Mouse (Mus musculus): ENCODE measurements around the gene F5. TPM values are rescaled to one million over a fixed set of nuclear protein-coding genes. Genes with fewer than 3 reads are reported as not detected.
"Not testable (repeated sequence)": the region's sequence is repeated elsewhere in the genome, so short reads cannot be mapped to it uniquely, and the experiment has no call there.

Gene F5
- total RNA-seq, 4 experiments from 2014 or later: 1.5 to 4.3 (median 3.3) TPM

DNA sequence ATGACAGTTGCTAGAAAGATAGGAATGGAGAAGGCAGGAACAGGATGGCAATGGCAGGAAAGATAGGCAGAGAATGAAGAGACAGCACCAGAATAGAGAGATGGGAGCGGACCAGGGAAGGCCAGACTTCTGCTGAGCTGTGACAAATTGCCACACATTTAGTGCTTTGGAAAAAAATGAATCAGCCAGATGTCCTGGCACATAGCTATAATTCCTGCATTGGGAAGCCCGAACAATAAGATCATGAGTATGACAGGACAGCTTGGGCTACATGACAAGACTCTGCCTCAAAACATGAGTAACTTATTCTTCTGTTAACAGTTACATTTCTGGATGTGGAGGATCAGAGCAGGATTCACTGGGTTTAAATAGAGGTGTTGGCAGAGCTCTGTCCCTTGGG lies 8.1 kb downstream of the F5 start:
- DNase-seq: no peak

DNA sequence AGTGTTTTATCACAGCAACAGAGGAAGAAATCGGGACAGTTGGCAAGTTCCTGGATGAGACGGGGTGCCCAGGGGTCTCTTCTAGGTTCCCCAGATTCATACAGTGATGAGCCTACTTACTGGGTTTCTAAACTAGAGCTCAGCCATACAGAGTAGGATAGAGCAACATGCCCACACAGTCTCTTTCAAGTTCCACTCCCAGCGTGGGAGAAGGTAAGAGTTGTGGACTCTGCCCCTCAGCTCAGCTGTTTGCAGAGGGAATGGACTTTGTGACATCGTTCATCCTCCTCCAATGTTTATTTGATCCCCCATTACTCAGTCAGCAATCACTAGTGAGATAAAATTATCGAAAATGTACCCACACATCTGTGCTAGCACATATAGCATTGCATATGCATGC lies 11.1 kb downstream of the F5 start:
- DNase-seq: no peak

DNA sequence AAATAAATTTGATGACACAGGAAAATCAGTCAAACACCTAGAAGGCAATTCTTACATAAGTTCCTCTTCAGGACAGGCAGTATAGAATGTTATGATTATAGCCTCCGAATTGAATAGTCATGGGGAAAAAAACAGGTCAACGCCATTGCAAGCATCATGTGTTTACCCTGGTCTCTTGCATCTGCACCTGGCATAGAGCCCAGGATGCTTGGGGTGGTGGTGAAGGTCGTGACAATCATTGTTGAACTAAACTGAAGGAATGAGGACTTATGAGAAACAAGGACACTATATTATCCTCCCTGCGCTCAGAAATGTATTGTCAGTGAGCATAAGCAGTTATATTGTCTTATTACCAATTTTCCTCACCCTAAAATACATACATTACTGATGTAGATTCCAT lies 17.2 kb downstream of the F5 start:
- DNase-seq: no peak

DNA sequence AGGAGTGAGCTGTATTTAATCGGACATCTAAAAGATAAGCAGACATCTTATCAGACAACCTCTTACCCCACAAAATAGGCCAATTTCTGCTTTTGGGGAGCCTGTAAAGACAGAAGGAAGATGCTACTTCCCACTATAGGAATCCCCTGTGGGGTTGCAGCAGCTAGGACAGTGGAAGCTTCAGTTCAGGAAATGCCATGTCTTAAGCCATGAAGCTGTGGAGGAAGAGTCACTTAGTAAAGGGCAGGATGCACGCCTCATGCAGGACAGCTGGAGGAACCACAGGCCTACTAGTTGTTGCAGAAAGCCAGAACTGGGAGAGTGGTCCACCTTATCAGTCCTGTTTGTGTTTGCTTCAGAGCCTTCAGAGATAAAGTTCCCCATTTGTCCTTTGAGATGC lies 18.8 kb downstream of the F5 start:
- DNase-seq: no peak

DNA sequence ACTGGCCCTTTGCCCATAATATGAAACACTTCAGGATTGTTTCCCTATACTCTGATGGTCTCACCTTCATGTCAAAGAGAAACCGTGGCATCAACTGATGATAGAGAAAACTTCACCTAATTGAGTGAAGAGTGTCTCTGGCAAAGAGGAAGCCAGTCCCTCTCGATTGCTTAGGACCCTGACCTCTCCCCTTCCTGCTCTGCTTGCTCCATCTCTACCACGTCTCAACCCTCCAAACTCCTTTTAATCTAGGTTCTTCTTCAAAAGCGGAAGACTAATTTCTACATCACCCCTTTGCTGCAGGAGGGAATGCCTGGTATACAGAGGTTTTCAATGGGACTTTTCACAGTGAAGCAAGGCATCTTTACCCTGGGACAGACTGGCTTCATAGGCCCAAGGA lies 21.5 kb downstream of the F5 start:
- no peak for DNase-seq

DNA sequence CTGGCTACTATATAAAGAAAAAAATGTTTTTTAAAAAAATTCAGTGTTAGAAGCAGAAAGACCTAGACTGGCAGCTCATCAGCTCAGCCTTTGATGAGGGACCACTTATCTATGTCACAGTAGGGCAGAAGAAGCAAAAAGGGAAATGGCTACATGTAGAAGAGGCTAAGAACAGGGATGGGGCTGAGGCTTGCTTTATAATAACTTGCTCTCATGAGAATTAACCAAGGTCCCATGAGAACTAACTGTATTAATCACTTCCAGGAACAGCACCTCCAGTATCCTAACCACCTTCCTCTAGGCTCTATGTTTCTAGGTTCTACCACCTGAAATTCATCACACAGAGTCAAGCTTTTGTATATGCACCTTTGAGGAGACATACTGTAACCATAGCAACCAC lies 25.2 kb downstream of the F5 start:
- DNase-seq: no peak

DNA sequence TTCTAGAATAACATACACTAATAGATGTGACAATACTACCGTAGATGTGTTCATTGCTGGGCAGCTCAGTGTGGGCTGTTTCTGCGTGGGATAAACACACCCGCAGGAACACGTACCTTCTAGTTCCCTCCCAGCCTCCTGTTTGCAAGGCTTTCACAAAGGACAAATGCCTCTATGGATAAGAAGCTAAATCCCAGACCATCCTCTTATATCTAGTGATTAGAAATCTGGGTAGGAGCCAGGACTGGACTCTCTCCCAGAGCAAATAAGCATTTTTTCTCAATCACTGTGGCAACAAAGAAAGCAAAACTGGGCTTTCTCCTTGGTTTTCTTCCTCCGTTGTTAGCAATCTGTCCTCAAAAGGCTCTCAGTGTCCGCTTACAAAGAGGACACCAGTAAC lies 26.8 kb downstream of the F5 start:
- no peak for DNase-seq

DNA sequence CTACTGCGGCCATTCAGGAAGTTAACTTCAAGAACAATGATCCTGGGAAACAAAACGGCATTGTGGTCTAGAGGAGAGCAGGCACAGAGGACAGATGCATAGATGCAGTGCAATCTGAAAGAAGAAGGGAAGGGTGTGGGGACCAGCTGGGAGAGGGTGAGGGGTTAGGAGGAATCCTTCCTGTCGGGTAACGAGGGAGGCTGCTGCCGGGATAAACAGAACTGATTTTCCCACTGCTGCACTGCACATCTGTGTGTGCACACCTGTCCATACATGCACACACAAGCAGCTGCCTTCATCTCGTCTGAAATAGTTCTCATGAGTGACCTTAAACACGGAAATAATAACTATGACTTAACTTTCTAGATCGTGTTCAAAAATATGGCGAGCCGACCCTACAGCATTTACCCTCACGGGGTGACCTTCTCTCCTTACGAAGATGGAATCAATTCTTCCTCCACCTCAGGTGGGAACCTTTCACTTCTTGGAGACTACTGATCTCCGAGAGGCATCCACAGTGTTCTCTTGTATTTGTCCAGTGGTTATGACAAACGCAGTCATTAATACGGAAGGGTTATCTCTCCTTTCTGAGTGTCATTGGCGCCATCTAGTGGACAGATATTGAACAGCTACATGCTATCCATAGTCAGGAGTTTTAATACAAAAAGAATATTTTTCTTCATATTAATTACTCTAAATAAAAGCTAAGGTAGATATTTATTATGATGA lies 32.7 kb downstream of the F5 start:
- peak; percentile 24 for DNase-seq

DNA sequence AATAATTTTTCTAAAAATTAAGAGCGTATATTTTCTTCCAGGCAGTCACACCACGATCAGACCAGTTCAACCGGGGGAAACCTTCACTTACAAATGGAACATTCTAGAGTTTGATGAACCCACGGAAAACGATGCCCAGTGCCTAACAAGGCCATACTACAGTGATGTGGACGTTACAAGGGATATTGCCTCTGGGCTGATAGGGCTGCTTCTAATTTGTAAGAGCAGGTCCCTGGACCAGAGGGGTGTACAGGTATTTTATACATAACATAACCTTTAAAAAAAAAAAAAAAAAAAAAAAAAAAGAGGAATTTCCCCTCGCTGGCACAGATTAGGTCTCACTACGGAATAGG lies 33.2 kb downstream of the F5 start:
- no peak for DNase-seq

DNA sequence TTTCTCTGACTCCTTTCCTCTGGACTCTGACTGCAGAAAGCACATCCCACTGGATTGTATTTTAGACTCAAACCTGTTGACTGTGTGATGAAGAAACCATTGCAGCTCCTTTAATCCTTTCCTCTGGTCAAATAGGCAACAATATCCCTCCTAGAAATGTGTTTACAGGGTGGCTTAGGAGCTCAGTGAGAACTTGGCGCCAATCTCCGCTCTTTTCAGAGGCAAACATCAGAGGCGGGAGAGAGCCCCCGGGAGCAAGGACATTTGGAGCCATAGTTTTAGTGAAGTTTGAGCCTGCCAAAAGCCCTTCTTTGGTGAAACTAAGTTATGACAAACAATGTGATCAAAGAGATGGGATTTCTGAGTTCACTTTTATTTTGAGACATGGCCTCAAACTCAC lies 33.7 kb downstream of the F5 start:
- peak; percentile 26 for DNase-seq

DNA sequence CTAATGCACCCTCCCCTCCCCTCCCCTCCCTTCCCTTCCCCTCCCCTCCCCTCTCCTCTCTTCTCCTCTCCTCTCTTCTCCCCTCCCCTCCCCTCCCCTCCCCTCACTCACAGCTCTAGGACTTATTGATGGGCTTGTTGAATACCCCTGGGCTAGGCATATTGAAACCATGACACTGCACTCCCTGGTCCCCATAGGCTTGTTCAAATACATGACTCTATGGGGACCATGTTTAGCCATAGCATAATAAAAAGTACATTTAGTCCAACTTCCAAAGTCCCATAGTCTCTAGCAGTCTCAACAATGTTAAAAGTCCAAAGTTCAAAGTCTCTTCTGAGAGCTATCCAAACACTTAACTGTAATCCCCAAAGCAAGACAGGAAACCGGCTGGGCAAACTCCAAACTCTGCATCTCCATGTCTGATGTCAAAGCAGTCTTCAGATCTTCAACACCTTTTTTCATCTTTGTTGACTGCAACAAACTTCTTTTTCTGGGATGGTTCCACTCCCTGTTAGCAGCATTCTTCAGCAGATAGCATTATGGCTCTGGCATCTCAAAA lies 35.4 kb downstream of the F5 start:
- no peak for DNase-seq

DNA sequence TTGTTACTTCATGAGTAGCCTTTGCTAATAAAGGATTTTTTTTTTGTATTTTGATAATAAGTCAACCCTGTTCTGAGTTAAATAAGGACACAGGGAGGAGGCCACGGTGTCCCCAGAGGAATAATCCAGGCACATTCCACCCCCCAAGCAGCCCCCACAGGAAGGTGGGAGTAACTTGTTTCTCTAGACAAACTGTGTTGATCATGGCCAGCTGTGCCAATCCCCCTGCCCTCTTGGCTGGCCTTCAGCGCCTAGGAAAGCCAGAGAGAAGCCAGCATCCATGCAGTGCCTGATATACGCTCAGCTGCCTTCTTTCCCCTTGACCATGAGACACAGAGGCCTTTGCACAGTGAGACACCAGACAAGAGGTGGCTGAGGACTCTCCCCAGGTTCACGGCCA lies 47.9 kb downstream of the F5 start:
- DNase-seq: no peak

DNA sequence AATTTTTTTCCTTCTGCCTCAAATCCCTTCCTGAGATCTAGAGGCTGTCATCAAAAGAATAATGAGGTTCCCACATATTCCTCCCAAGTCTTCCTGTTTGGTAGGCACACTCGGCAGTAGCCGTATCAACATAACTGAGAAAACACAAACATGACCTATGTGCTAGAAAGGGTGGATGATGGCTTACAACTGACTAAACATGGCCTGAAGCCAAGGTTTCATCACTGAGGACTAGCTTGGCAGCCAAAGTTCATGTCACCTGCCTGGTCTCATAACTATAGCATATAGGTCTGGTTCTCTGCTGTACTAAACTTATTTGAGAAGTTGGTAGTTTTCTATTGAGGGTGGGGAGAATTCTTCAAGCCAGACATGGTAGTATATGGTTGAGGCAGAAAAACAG lies 56.8 kb downstream of the F5 start:
- DNase-seq: no peak

DNA sequence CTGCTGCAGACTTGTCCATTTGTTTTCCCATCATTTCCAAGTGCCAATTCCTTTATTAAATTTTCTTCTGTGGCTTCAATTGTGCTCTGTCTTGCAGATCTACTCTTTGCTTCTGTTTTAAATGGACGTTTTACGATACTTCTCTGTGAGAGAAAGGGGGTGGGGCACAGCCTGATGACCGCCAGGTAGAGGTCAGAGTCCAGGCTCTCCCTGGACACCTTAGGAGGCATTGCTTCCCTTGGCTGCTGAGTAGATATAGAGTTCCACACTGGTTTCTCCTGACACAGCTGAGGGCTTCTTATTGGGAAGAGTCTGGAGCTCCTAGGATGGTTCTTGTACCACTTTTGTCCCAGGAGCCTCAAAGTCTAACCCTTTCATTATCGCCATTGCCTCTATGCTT lies 59.3 kb downstream of the F5 start:
- DNase-seq: no peak

DNA sequence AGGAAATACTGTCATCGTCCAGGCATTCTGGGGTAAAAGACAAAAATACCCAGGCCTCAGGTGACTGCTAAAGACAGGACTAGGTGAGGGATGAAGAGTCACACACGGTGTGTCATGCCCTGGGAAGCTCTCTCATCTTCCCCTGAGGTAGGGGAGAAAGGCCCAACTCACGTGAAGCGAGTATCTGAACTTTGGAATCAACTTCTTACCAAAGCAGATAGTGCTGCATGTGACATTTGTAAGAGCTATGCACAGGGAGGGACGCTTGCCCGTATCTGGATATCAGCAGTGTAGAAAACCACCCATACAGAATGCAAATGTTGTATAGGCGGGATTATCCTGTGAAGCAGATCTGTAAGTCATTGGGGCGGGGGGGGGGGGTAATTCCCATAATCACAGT lies 61.0 kb downstream of the F5 start:
- no peak for DNase-seq

DNA sequence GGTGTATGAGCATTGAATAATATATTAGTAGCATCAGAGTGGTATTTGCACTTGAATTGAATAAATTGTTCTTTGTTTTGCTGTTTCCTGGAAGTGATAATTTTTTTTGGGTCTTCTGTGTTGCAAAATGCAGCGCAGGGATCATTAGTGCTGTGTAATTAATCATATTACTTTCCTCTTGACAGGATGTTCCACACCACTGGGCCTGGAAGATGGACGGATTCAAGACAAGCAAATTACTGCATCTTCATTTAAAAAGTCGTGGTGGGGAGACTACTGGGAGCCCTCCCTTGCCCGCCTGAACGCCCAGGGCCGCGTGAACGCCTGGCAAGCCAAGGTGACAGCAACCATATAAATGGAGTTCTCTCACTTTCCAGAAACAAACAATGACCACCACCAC lies 62.6 kb downstream of the F5 start:
- no peak for DNase-seq

DNA sequence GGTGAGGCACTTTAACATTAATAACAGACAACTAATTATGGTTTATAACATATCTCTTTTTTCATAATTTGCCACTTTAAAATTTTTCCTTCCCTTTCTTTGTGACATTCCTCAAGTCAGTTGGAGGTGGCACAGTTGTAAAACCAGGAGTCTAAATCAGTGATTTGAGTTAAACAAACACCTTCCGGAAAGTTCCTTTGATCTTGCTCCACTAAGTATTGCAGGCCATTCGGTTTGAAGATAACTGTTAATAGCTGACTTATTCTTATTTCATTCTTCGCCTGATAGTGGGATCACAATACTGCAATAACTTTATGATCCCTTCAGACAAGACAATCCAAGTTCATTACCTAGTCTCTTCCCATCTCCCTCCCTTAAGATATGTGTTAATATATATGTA lies 63.5 kb downstream of the F5 start:
- DNase-seq: no peak

DNA sequence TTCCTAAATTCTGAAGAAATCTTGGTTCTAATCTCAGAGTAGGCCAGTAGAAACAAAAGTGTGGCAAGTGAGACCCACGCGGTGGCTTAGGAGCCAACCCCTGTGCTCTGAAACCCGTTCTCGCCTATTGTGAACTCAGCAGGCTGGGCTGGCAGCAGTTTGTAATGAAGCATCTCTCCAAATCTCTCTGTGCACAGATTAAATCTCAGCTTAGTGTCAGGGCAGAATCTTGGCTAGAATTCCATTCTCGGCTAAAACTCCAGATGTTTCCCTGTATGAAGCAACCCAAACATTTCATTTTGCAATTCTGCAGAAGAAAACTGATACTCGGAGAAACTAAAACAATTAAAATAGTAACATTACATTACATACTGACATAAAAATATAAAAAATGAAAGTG lies 63.9 kb downstream of the F5 start:
- DNase-seq: no peak

DNA sequence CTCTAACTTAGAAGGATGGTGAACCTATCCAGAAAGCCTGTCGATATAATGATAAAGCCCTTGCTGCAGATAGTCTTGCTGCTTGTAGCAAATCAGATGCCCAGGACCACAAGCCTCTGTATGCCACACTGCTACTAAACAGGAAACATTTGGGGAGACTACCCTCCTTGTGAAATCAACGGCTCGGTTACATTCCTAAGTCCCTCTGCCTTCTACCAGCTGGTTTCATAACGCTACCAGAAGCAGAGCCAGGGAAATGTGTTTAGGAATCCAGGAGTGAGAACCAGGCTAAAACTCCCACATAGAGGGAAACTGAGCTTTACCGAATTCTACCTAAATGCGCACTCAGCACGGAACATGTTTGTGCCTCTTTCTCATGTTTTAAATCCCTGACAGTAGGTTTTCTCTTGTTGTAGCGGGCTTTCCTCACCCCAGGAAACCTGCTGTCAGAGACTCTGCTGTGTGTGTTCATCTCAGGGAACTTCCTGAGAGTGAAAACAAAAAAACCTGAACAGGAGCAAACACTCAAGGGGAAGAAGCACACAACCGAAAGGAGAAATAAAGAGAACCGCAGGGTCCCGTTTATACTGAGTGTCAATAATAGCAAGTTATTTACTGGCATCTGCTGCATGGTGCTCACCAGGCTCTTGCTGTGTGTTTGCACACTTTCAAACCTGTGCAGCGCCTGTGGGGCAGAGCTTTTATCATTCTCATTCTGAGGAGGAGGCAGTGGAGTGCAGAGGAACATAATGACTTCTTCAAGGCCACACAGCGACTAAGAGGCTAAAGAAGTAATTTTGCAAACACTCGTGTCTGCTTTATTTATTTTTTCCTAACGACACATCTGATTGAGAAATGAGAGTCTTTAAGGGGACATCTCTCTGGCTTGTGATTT lies 66.4 kb downstream of the F5 start:
- no peak for DNase-seq

DNA sequence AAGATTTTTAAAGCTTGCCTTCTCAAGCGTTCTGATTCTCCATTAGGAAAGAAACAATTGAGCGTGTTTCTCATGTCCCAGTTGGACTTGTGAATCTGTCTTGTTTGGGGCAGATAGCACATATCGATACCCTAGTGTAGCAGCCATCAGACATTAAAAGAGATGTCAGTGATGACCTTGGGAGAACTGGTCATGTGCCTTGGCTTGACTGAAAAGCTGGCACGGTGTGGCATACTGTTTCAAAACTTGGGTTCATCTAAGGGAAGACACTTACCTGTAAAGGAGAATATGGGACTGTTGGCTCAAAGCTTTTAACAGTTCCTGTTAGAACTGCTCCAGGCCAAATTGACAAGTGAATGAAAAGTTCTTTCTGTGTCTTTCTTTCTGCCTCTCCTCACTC lies 68.6 kb downstream of the F5 start:
- no peak for DNase-seq

DNA sequence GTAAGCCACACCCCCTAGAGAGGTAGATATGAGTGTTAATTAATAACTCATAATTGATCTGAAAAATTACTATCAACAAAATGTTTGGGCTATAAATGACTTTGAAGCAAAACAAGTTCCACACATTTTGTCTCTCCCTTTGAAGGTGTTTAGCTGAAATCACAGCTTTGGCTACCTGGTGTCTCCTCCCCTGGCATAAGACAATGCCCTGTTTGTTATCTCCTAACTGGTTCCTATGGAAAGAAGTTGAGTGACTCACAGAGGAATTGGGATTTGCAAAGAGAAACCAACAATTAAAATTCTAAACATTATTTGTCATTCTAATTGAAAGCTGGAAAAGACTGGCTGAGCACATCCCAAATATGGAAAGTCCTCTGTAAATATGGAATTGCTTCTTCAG lies 71.5 kb downstream of the F5 start:
- no peak for DNase-seq

DNA sequence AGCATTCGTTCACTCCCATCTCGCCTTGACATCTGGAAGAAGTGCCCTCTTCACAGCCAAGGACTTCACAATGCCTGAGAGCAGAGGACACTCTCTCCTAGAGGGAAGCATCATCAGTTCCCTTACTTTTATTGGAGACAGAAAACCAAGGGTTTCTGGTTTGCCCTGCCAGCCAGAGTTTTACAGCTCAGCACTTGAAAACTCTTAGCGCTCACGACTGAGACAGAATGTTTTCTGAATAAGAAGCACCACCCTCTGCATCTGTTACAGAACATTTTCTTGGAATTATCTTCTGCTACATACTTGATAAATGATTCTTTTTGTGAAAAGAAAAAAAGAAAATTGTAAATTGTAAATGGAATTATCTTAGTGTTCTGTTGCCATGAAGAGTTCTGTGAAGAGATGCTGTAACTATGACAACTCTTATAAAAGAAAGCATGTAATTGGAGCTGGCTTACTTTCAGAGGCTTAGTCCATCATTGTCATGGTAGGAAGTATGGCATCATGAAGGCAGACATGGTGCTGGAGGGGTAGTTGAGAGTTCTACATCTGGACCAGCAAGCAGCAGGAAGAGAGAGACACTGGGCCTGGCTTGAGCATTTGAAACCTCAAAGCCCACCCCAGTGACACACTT lies 80.4 kb downstream of the F5 start:
- DNase-seq: not testable (repeated sequence)

DNA sequence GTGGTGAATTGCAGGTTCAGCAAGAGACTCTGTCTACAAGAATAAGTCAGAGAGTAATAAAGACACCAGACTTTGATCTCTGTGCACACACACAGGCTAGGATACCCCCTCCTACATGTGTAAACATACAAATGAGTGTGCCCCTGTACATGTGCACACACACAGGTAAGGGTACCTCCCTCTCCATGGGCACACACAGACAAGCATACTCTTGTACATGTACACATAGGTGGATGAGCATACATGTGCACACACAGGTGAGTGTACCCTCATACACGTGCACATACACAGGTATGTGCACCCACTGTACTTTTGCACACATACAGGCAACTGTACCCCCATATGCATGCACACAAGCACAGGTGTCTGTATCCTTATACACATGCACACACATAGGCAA lies 81.8 kb downstream of the F5 start:
- no peak for DNase-seq

DNA sequence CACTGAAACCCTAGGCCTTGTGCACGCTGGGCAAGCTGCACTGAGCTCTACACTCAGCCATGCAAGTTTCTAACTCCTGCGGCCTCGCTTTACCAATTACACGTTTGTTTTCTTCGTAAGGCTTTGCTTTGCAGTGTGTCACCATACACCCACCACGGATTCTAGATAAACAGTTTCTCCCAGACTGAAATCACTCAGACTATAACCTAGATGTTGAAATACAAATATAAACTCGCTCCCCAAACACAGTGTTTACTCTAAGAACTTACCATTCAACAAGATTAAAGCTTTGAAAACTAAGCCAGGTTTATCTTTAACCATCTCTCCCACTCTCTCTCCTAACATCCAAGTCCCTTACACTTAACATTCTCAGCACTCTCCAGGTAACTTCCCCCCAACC lies 83.4 kb downstream of the F5 start:
- DNase-seq: no peak
